In the genomic region with DNA sequence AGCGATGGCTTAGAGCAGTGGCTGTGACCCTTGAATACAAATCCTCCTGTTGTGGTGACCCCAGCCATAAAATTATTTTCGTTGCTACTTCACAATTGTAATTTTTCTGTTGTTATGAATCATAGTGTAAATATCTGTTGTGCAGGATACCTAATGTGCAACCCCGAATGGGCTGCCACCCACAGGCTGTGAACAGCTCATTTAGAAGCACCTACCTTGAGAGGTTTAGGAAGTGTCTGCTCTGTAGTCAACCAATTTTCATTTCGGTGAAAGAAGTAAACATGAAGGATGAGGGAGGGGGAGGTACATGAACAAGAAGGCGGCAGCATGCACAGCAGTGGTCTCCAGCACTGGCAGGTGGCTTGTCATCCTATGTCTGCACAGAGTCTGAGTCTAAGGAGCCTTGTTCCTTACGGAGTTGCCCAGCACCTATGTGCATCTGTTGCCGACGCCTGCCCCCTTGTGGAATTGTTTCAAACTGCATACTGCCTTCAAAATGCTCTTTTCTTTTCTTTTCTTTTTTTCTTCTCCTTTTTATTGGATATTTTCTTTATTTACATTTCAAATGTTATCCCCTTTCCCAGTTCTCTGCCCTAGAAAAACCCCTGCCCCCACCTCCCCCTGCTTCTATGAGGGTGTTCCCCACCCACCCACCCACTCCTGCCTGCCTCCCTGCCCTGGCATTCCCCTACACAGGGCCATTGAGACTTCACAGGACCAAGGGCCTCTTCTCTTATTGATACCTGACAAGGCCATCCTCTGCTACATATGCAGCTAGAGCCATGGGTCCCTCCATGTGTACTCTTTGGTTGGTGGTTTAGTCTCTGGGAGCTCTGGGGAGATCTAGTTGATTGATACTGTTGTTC, we compare ENCODE assay signal across 8 mouse cellular contexts. TPM values are rescaled to one million over a fixed set of nuclear protein-coding genes. Genes with fewer than 3 reads are reported as not detected.
DNase-seq lines count a peak whose midpoint lies in the region; ATAC-seq and TF ChIP-seq lines count a peak whose summit lies in the region.

No protein-coding gene starts in this region.

- no peaks in the 10 kb centered on the region for H3K36me3 ChIP-seq in ES-Bruce4 (ENCODE audit: control insufficient read depth, insufficient read depth, low read length, poor library complexity, severe bottlenecking)
- no peaks in the 10 kb centered on the region for H3K36me3 ChIP-seq in forebrain, postnatal 0 days (ENCODE audit: insufficient read depth)

- no peak overlapping the region for H3K27ac ChIP-seq in ES-Bruce4 (ENCODE audit: insufficient read depth, low read length)
- H3K27ac ChIP-seq in forebrain, postnatal 0 days (ENCODE audit: low read depth, low read length): no peak overlapping the region

- peak; percentile 73 for TF ChIP-seq CTCF in ES-Bruce4 (IDR thresholded peaks at IDR 0.05; ENCODE audit: low read depth, low read length)
- peak; percentile 90 for TF ChIP-seq CTCF in forebrain, postnatal 0 days (IDR thresholded peaks at IDR 0.05; ENCODE audit: low read depth)

- peaks cover 3% of the 10 kb centered on the region; the same call in 1 of the 2 replicates for H3K9me3 ChIP-seq in ES-Bruce4 (replicated peaks; ENCODE audit: control insufficient read depth, insufficient read depth, low read length, poor library complexity, severe bottlenecking)
- H3K9me3 ChIP-seq in forebrain, postnatal 0 days (ENCODE audit: low read length): no peaks in the 10 kb centered on the region

- DNase-seq in cerebellum, adult 9-11 months: no peak
- DNase-seq in cerebellum, adult 8-10 months: peak; percentile 30
- peak; percentile 86 for DNase-seq in forebrain, postnatal 0 days
- DNase-seq in kidney, postnatal 25 days: peak; percentile 68 to 78
- peak; percentile 48 for DNase-seq in lung, postnatal 36 days
- peak; percentile 79 for DNase-seq in right cerebral cortex, postnatal 14 days

- H3K27me3 ChIP-seq in ES-Bruce4 (ENCODE audit: control insufficient read depth, insufficient read depth, low read length, poor library complexity, severe bottlenecking): no peaks in the 10 kb centered on the region
- H3K27me3 ChIP-seq in forebrain, postnatal 0 days (ENCODE audit: insufficient read depth, low read length): no peaks in the 10 kb centered on the region

- TF ChIP-seq EP300 in ES-Bruce4 (IDR thresholded peaks at IDR 0.05; ENCODE audit: insufficient read depth, low read depth, low read length): no peak

- TF ChIP-seq POLR2A in ES-Bruce4 (IDR thresholded peaks at IDR 0.05; ENCODE audit: insufficient read depth, low read length): no peak

- peaks cover 2% of the 10 kb centered on the region for H3K4me1 ChIP-seq in ES-Bruce4 (ENCODE audit: control insufficient read depth, insufficient read depth, low read length)
- no peaks in the 10 kb centered on the region for H3K4me1 ChIP-seq in forebrain, postnatal 0 days (ENCODE audit: insufficient read depth)

- 36% methylated on average over 8 of the region's 8 CpGs for WGBS in forebrain, postnatal 0 days

- peak; percentile 84 for ATAC-seq in cerebellum, adult (ENCODE audit: insufficient number of reproducible peaks, low FRiP score, low TSS enrichment)
- ATAC-seq in forebrain, postnatal 0 days: peak; percentile 96

- no peak overlapping the region for H3K9ac ChIP-seq in ES-Bruce4 (ENCODE audit: low read depth, poor library complexity, severe bottlenecking)
- H3K9ac ChIP-seq in forebrain, postnatal 0 days: no peak overlapping the region

- no peak overlapping the region for H3K4me3 ChIP-seq in ES-Bruce4 (ENCODE audit: low read depth, low read length)
- no peak overlapping the region for H3K4me3 ChIP-seq in forebrain, postnatal 0 days (ENCODE audit: low read depth, low read length)

- no peak overlapping the region for H3K4me2 ChIP-seq in forebrain, postnatal 0 days (ENCODE audit: low read depth)

RNA-seq across cellular contexts. Expression of a gene that starts 25.8 kb away (rescaled TPM):
- 95.1 and 100 TPM in 2 replicates for polyA plus RNA-seq in ES-Bruce4 (2011; ENCODE audit: insufficient read depth, insufficient read length, low read depth, missing spikeins)
- total RNA-seq in forebrain, postnatal 0 days (2014; rRNA removed): 28.1 and 42.2 TPM in 2 replicates
- 125 and 129 TPM in 2 replicates for polyA plus RNA-seq in forebrain, postnatal 0 days (2015; fragmentation: Nextera tagmentation; extraction: Ambion mirVana)

RNA-seq across cellular contexts. Expression of a gene that starts 29.3 kb away (rescaled TPM):
- not detected in 2 replicates for polyA plus RNA-seq in ES-Bruce4 (2011; ENCODE audit: insufficient read depth, insufficient read length, low read depth, missing spikeins)
- not detected in 2 replicates for total RNA-seq in forebrain, postnatal 0 days (2014; rRNA removed)
- not detected in 2 replicates for polyA plus RNA-seq in forebrain, postnatal 0 days (2015; fragmentation: Nextera tagmentation; extraction: Ambion mirVana)
